Mouse (Mus musculus) neural tube, embryonic 14.5 days (tissue): ENCODE results near the gene Tgm1. TPM values are rescaled to one million over a fixed set of nuclear protein-coding genes. Genes with fewer than 3 reads are reported as not detected.

Experiments
- ATAC-seq: fragments of 200-750 bp; cut with Nextera tagmentation; 2 replicates; pipeline ENCODE4 v1.8.0; 2017; ENCODE audit warnings: low read depth, mild to moderate bottlenecking, moderate TSS enrichment, moderate library complexity
- H3K27ac ChIP-seq: fragments of 300-500 bp; sonication (generic); 2 replicates; pipeline ENCODE4 v1.5.1; 2014; ENCODE audit warnings: low read depth, mild to moderate bottlenecking, control low read depth, low read length, moderate library complexity, mixed read lengths
- H3K27me3 ChIP-seq: fragments of 300-500 bp; sonication (generic); 2 replicates; pipeline ENCODE4 v1.6.1; 2014; ENCODE audit warnings: low read length; ENCODE audit not compliant: control insufficient read depth, insufficient read depth
- H3K36me3 ChIP-seq: fragments of 300-500 bp; sonication (generic); 2 replicates; pipeline ENCODE4 v1.6.1; 2014; ENCODE audit warnings: low read length, mixed read lengths; ENCODE audit not compliant: control insufficient read depth, insufficient read depth
- H3K4me1 ChIP-seq: fragments of 300-500 bp; sonication (generic); 2 replicates; pipeline ENCODE4 v1.6.1; 2014; ENCODE audit warnings: low read length; ENCODE audit not compliant: control insufficient read depth, insufficient read depth
- H3K4me2 ChIP-seq: fragments of 300-500 bp; sonication (generic); 2 replicates; pipeline ENCODE4 v1.6.1; 2014; ENCODE audit warnings: mild to moderate bottlenecking, low read depth, low read length, control low read depth
- H3K4me3 ChIP-seq: fragments of 300-500 bp; sonication (generic); 2 replicates; pipeline ENCODE4 v1.5.1; 2014; ENCODE audit warnings: low read depth, low read length, control low read depth, mixed read lengths
- H3K9ac ChIP-seq: fragments of 300-500 bp; sonication (generic); replicated peaks from 2 replicates; pipeline ENCODE4 v1.6.1; 2014; ENCODE audit warnings: low read depth, mild to moderate bottlenecking, control low read depth, low read length, mixed read lengths
- H3K9me3 ChIP-seq: fragments of 300-500 bp; sonication (generic); 2 replicates; pipeline ENCODE4 v1.6.1; 2016; ENCODE audit warnings: low read length; ENCODE audit not compliant: control insufficient read depth
- WGBS: fragments of 180-500 bp; shearing (Covaris S2); extraction: QIAGEN DNeasy Blood & Tissue Kit; methylation state at CpG from one replicate; pipeline ENCODE4 v1.1.7; 2014; 5-methylcytosine and 5-hydroxymethylcytosine counted together
- polyA plus RNA-seq: library from polyadenylated mRNA; unstranded; fragments of >200 nt; fragmentation: Nextera tagmentation; extraction: Ambion mirVana; gene quantifications from 2 replicates; pipeline ENCODE4 v1.2.1, GENCODE M21; 2014

Gene Tgm1
- polyA plus RNA-seq, 1 experiment from 2014 or later = 0.11 TPM

DNA sequence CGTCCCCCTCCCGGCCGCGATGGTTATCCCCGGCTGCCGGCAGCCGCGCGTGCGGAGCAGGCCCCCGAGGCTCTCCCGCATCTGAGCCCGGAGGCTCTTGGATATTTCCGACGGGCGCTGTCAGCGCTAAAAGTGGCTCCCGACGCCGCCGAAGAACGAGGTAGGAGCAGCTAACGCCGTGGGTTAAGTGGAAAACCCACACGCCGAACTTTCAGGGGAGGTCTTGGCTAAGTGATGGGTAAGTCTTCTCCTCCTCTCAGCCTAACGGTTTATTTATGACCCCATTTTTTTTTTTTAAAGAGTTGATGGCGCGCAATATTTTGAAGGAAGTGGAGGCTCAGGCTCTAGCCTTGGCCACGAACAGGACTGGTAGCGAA, 32.1 kb upstream of the Tgm1 start:
- Histone ChIP-seq H3K27me3 (no peaks in the 10 kb centered on the region), H3K4me1 (peaks cover 23% of the 10 kb centered on the region), H3K27ac (0 out of 2 replicates have a peak overlapping the region, but pooled peaks have one; percentile 0), H3K4me2 (peak overlapping the region; percentile 96), H3K9me3 (no peaks in the 10 kb centered on the region), H3K36me3 (no peaks in the 10 kb centered on the region), H3K4me3 (peak overlapping the region; percentile 84), H3K9ac (peak overlapping the region; percentile 74)
- no peak for ATAC-seq
- under 1% methylated on average over 31 of the region's 31 CpGs for WGBS

DNA sequence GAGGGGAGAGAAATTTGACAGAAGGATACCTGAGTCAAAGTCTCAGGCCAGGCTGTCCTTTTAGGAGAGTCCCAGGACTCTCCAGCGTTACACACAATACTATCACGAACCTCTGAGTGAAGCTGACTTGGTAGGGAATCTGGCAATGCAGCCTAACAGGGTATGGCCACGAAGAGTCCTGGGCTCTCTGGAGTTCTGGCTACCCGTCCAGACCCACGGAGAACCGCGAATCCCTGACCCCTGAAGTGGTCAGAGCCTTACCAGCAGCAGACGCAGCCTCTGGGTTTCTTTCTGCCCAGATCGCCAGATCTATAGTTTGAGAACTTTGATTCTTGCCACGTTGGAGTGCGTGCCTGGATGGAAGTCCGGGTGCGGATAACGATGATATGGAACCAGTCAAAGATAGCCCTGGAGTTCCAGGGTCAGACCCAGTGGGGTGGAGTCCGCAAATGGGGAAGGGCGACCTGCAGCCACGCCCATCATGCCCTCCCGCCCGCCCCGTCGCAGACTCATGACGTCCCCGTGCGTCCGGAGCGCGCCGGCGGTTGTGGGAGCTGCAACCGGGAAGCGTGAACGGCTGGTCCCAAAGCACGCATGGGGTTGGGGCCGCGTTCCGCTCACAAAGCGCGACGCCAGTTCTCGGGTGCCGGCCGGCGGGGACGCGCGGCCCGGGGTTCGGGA, 31.6 kb upstream of the Tgm1 start, which contains the start of the genes Dhrs1 and Nop9:
Dhrs1 (minus strand) TSS at position 511 of the 681 bp plus-strand sequence.
Nop9 (plus strand) TSS at position 514 of the 681 bp plus-strand sequence.
- Histone ChIP-seq H3K4me2 (peak within 1 kb of the TSS; percentile 96), H3K36me3 (0 out of 2 replicates have a peak, but pooled peaks cover under 1% of the 10 kb centered on the region), H3K9ac (peak within 1 kb of the TSS; percentile 74), H3K27me3 (no peaks in the 10 kb centered on the region), H3K4me3 (peak within 1 kb of the TSS; percentile 84), H3K9me3 (no peaks in the 10 kb centered on the region), H3K4me1 (peaks cover 23% of the 10 kb centered on the region), H3K27ac (0 out of 2 replicates have a peak within 1 kb of the TSS, but pooled peaks have one; percentile 0)
- 1% methylated on average over 48 of the region's 48 CpGs for WGBS
- ATAC-seq = peak; percentile 83

DNA sequence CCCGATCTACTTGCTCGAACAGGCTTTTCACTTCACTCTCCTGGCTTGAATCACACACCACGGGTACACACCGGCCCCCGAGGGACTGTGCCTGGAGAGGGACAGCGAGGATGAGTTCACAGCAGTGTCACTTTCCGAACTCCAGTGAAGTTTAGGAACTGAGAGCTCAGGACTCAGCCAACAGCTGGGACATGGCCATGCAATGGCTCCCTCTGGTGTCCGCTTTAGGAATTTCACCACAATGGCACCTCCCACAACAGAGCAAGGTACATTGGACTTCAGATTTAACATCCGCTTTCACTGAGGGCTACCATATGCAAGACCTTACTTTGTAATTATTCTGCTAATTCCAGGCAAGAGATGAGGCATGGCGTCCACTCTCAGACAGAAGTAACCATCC, 30.0 kb upstream of the Tgm1 start:
- Histone ChIP-seq H3K4me2 (peak overlapping the region; percentile 16; the same call in 1 of the 2 replicates), H3K4me3 (no peak overlapping the region), H3K4me1 (peaks cover 23% of the 10 kb centered on the region), H3K27me3 (no peaks in the 10 kb centered on the region), H3K27ac (no peak overlapping the region), H3K9me3 (no peaks in the 10 kb centered on the region), H3K36me3 (0 out of 2 replicates have a peak, but pooled peaks cover 7% of the 10 kb centered on the region), H3K9ac (no peak overlapping the region)
- ATAC-seq = peak; percentile 60; the same call in 1 of the 2 replicates
- 20% methylated on average over 10 of the region's 10 CpGs for WGBS

DNA sequence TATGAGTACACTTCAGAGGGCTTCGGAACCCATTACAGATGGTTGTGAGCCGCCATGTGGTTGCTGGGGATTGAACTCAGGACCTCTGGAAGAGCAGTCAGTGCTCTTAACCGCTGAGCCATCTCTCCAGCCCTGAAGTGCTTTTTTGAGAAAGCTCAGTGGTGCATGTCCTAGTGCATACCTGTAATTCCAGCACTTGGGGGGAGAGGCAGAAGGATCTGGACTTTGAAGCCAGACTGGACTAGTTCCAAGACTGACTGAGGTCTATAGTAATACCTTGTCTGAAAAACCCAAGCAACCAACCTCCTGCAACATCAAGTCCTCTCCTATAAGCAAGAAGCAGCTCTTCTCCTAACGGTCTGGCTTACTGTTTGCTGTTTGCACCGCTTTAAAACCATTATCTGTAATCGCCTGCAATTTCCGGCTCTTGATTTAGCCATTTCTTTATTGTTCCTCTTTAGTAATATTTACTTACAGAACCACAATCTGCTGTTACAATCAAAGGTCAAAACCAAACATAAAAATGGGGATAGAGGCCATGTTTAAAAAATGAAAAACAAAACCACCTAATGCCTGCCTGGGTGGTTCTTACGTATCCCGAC, 23.5 kb upstream of the Tgm1 start:
- no peak overlapping the region for H3K27ac ChIP-seq
- no peaks in the 10 kb centered on the region for H3K9me3 ChIP-seq
- H3K9ac ChIP-seq = no peak overlapping the region
- H3K27me3 ChIP-seq = no peaks in the 10 kb centered on the region
- no peaks in the 10 kb centered on the region for H3K4me1 ChIP-seq
- peaks cover 9% of the 10 kb centered on the region; the same call in 1 of the 2 replicates for H3K36me3 ChIP-seq
- no peak overlapping the region for H3K4me3 ChIP-seq
- ATAC-seq = no peak
- no peak overlapping the region for H3K4me2 ChIP-seq
- WGBS = 91% methylated on average over 9 of the region's 9 CpGs

DNA sequence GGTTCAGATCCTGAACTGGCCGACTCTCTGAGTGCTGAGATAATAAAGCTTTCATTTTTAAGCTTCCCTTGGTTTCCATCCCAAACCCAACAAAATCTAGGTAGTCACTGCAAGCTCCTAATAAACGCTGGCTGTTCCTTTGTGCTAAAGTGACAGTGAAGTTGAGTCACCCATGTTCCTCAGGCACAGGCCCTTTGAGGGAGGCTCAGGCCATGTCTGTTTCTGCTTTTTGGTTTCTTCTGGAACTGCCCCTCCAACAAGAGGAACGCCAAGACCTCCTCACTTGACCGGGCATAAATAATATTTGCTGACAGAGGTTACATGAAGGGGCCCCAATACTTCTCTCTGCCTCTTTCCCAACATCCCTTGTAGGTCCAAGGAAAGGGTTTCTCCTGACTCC, 22.0 kb upstream of the Tgm1 start:
- Histone ChIP-seq H3K27me3 (no peaks in the 10 kb centered on the region), H3K27ac (no peak overlapping the region), H3K4me3 (no peak overlapping the region), H3K9me3 (no peaks in the 10 kb centered on the region), H3K4me1 (no peaks in the 10 kb centered on the region), H3K9ac (no peak overlapping the region), H3K36me3 (peaks cover 9% of the 10 kb centered on the region; the same call in 1 of the 2 replicates), H3K4me2 (no peak overlapping the region)
- WGBS = 85% methylated on average over 4 of the region's 4 CpGs
- ATAC-seq = no peak

DNA sequence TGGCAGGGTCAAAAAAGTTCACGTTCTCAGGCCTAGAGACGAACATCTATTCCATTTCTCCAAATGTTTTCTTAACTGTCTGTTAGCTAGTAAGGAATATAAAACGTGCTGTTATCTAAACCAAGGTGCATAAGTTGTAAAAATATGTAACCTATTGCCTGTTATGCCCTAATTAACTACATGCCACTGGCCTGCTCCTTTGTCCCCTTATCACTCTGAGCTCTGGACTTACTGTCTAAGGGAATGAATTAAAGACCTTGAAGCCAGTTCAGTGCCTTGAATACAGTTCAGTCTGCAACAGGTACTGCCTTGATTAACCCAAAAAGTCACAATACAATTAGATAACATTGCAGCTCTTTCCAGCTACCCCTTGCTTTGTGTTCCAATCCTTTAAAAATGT, 21.6 kb upstream of the Tgm1 start:
- no peak for ATAC-seq
- Histone ChIP-seq H3K4me3 (no peak overlapping the region), H3K36me3 (peaks cover 9% of the 10 kb centered on the region; the same call in 1 of the 2 replicates), H3K4me1 (no peaks in the 10 kb centered on the region), H3K4me2 (no peak overlapping the region), H3K27me3 (no peaks in the 10 kb centered on the region), H3K9ac (no peak overlapping the region), H3K9me3 (no peaks in the 10 kb centered on the region), H3K27ac (no peak overlapping the region)
- WGBS = 67% methylated on average over 3 of the region's 3 CpGs

DNA sequence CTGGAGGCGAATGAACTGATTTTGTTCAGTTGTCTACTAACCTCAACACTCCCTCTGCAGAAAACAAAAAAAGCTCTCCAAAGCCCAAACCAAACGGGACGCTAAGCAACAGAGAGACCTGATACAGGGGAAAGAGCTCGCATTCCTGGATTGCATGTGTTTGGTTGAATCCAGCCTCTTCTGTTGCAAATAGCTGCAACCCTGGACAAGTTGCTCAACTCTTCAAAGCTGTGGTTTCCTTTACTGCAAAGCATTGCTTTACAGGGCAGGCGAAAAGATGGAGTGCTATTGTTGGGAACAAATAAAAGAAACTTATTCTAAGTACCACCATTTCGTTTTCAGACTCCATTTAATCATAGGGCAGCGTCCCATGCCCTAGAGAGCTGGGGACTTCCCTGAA, 21.1 kb upstream of the Tgm1 start:
- 74% methylated on average over 7 of the region's 7 CpGs for whole genome bisulfite sequencing

DNA sequence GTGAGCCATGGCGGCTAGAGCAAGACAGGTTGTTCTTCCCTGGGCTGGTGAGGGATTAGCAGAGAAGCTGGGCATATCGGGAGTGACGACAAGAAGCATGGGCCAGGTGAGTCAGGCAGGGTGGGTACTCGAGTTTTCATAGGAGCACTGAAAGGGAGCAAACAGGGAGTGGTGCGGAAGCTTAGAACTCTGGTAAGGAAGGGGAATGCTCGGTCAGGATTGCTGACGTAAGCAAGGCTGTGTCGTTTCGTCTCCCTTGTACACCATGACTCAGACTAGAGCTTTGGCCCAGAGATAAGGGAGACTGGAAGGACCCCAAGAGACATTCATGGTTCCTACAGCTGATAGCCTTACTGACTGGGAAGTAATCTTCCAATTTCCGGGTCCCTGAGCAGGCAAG, 20.2 kb upstream of the Tgm1 start:
- Histone ChIP-seq H3K4me3 (no peak overlapping the region), H3K9ac (no peak overlapping the region), H3K27ac (no peak overlapping the region), H3K9me3 (no peaks in the 10 kb centered on the region), H3K27me3 (no peaks in the 10 kb centered on the region), H3K4me1 (no peaks in the 10 kb centered on the region), H3K36me3 (peaks cover 3% of the 10 kb centered on the region; the same call in 1 of the 2 replicates), H3K4me2 (no peak overlapping the region)
- ATAC-seq = no peak
- 83% methylated on average over 10 of the region's 10 CpGs for WGBS

More for the DNA sequence above, 21.1 kb upstream of the Tgm1 start:
- no peak for ATAC-seq
- H3K4me3 ChIP-seq = no peak overlapping the region
- no peaks in the 10 kb centered on the region for H3K4me1 ChIP-seq
- H3K36me3 ChIP-seq = peaks cover 4% of the 10 kb centered on the region; the same call in 1 of the 2 replicates
- no peaks in the 10 kb centered on the region for H3K9me3 ChIP-seq
- H3K4me2 ChIP-seq = no peak overlapping the region
- no peak overlapping the region for H3K9ac ChIP-seq
- no peak overlapping the region for H3K27ac ChIP-seq
- H3K27me3 ChIP-seq = no peaks in the 10 kb centered on the region

DNA sequence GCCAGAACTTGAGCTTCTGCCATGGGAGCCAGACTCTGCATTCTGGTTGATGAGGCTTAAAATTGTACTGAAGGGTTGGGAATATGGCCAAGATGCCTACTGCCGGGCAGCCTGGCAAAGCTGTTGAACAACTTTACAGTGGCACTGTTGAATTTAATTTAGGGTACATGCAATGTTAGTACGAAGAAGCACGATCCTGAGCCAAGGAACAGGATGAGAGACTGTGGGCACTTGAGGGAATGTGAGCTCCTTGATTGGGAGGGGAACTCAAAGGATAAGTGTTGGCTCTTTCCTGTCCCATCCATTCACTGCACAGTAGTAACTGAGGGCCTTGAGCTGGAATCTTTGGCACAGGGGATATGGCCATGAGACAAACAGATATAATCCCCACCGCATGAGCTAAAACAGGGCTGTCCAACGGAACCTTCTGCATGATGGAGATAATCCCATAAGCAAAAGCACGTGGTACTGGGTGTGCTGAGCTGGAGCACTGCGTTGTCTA, 16.9 kb upstream of the Tgm1 start:
- Histone ChIP-seq H3K4me1 (no peaks in the 10 kb centered on the region), H3K36me3 (no peaks in the 10 kb centered on the region), H3K27me3 (no peaks in the 10 kb centered on the region), H3K27ac (no peak overlapping the region), H3K9ac (no peak overlapping the region), H3K9me3 (no peaks in the 10 kb centered on the region), H3K4me3 (no peak overlapping the region), H3K4me2 (no peak overlapping the region)
- ATAC-seq = no peak
- 82% methylated on average over 7 of the region's 7 CpGs for WGBS
